Mouse (Mus musculus) midbrain, embryonic 12.5 days (tissue): ENCODE measurements around the gene Fam8a1. TPM values are rescaled to one million over a fixed set of nuclear protein-coding genes. Genes with fewer than 3 reads are reported as not detected.

Experiments
- ATAC-seq: fragments of 200-750 bp; cut with Nextera tagmentation; 2 replicates; pipeline ENCODE4 v1.8.0; 2017; ENCODE audit warnings: low read depth, moderate TSS enrichment, moderate library complexity; ENCODE audit not compliant: low FRiP score
- H3K27ac ChIP-seq: fragments of 300-500 bp; sonication (generic); replicated peaks from 2 replicates; pipeline ENCODE4 v1.5.1; 2016; ENCODE audit warnings: mild to moderate bottlenecking
- H3K27me3 ChIP-seq: fragments of 300-500 bp; sonication (generic); 2 replicates; pipeline ENCODE4 v1.6.1; 2016; ENCODE audit warnings: mild to moderate bottlenecking
- H3K36me3 ChIP-seq: fragments of 300-500 bp; sonication (generic); 2 replicates; pipeline ENCODE4 v1.6.1; 2016
- H3K4me1 ChIP-seq: fragments of 300-500 bp; sonication (generic); 2 replicates; pipeline ENCODE4 v1.6.1; 2016
- H3K4me2 ChIP-seq: fragments of 300-500 bp; sonication (generic); replicated peaks from 2 replicates; pipeline ENCODE4 v1.6.1; 2016; ENCODE audit warnings: mild to moderate bottlenecking, moderate library complexity
- H3K4me3 ChIP-seq: fragments of 300-500 bp; sonication (generic); 2 replicates; pipeline ENCODE4 v1.5.1; 2016; ENCODE audit warnings: mild to moderate bottlenecking
- H3K9ac ChIP-seq: fragments of 300-500 bp; sonication (generic); replicated peaks from 2 replicates; pipeline ENCODE4 v1.6.1; 2016; ENCODE audit warnings: mild to moderate bottlenecking, moderate library complexity
- H3K9me3 ChIP-seq: fragments of 300-500 bp; sonication (generic); 2 replicates; pipeline ENCODE4 v1.6.1; 2016; ENCODE audit warnings: mild to moderate bottlenecking
- WGBS: fragments of 180-500 bp; shearing (Covaris S2); methylation state at CpG from one replicate; pipeline ENCODE4 v1.1.7; 2016; 5-methylcytosine and 5-hydroxymethylcytosine counted together
- polyA plus RNA-seq: library from polyadenylated mRNA; unstranded; fragments of >200 nt; fragmentation: Nextera tagmentation; extraction: Ambion mirVana; gene quantifications from 2 replicates; pipeline ENCODE4 v1.2.1, GENCODE M21; 2016

Gene Fam8a1
- polyA plus RNA-seq, 1 experiment from 2014 or later, result 19.9 TPM

DNA sequence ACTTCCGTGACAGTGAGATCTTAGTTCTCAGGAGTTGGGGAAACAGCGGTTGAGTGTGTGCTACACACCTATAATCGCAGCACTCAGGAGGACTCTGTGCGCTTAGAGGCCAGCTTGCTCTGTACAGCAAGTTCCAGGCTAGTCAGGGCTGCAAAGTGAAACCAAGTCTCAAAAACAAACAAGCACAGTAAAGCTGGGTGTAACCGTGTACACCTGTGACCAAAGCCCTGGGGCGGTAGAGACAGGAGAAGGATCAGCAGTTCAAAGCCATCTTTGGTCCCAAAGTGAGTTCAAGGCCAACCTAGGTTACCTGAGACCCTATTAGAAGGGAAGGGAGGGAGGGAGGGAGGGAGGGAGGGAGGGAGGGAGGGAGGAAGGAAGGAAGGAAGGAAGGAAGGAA, 25.1 kb upstream of the Fam8a1 start:
- H3K9ac ChIP-seq, result no peak overlapping the region
- WGBS, result 96% methylated on average over 6 of the region's 6 CpGs
- peaks cover 8% of the 10 kb centered on the region; the same call in 1 of the 2 replicates for H3K9me3 ChIP-seq
- H3K4me2 ChIP-seq, result no peak overlapping the region
- no peaks in the 10 kb centered on the region for H3K27me3 ChIP-seq
- H3K4me3 ChIP-seq, result no peak overlapping the region
- ATAC-seq, result no peak
- H3K4me1 ChIP-seq, result no peaks in the 10 kb centered on the region
- H3K36me3 ChIP-seq, result 0 out of 2 replicates have a peak, but pooled peaks cover 5% of the 10 kb centered on the region
- H3K27ac ChIP-seq, result no peak overlapping the region

DNA sequence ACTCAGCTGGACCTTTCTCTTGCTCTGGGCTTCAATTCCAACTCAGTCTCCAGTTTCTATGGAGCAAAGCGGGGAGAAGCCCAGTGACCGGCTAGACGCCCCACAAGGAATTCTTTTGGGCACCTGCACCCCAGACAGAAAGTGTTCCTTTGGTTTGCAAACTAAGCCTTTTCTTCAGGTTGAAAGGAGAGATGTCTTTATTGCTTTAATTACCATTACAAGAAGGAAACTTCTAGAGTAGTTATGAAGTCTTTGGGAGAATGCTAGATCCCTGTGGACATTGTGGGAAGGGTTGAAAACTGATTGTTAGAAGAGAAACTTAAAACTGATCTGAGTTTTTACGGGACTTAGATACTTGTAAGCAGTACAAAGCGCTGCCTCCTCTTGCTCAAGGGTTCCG, 23.8 kb upstream of the Fam8a1 start:
- 85% methylated on average over 6 of the region's 6 CpGs for WGBS
- H3K9me3 ChIP-seq, result peaks cover 8% of the 10 kb centered on the region; the same call in 1 of the 2 replicates
- no peak overlapping the region for H3K4me3 ChIP-seq
- no peaks in the 10 kb centered on the region for H3K4me1 ChIP-seq
- no peak overlapping the region for H3K4me2 ChIP-seq
- H3K27ac ChIP-seq, result no peak overlapping the region
- 0 out of 2 replicates have a peak, but pooled peaks cover 5% of the 10 kb centered on the region for H3K36me3 ChIP-seq
- no peaks in the 10 kb centered on the region for H3K27me3 ChIP-seq
- H3K9ac ChIP-seq, result no peak overlapping the region
- ATAC-seq, result no peak

DNA sequence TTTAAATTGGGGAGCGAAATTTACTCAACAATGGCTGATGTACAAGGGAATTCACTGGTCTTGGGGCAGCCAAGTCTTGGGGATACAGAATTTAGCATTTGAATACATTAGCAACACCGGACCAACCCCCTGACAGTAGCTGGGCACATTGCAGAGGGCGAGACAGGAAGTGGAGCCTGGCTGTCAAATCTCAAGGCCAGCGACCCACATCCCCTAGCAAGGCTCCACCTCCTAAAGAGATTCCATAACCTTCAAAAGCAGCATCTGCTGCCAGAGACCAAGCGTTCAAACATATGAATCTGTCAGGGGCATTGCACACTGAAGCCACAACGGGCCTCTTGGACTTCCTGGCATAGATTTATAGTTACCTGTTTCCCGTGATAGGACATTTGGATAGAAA, 17.5 kb upstream of the Fam8a1 start:
- no peak overlapping the region for H3K4me3 ChIP-seq
- no peaks in the 10 kb centered on the region for H3K9me3 ChIP-seq
- no peak for ATAC-seq
- H3K36me3 ChIP-seq, result no peaks in the 10 kb centered on the region
- 90% methylated on average over 7 of the region's 7 CpGs for WGBS
- no peak overlapping the region for H3K27ac ChIP-seq
- H3K9ac ChIP-seq, result no peak overlapping the region
- no peaks in the 10 kb centered on the region for H3K4me1 ChIP-seq
- H3K4me2 ChIP-seq, result no peak overlapping the region
- no peaks in the 10 kb centered on the region for H3K27me3 ChIP-seq

DNA sequence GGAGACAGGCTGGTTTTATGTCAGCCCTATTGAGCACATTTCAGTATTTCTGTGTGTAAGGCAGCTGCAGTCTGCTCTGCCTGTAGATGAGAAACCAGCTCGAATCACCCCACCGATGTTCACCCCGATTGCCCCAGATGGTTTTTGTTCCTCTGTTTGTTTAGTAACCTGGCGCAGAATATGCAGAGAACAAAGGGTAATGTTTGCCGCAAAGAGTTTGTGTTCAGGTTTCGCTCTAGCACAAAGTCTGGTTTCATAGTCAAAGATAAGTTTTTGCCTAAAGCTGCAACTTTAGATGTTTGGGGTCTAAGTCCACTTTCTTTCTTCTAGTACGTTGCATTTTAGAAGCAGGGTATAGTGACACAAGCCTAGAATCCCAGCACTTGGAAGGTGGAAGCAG, 16.7 kb upstream of the Fam8a1 start:
- WGBS, result 86% methylated on average over 7 of the region's 7 CpGs
- ATAC-seq, result no peak
- Histone ChIP-seq H3K9ac (no peak overlapping the region), H3K36me3 (no peaks in the 10 kb centered on the region), H3K4me1 (no peaks in the 10 kb centered on the region), H3K4me3 (no peak overlapping the region), H3K27ac (no peak overlapping the region), H3K27me3 (no peaks in the 10 kb centered on the region), H3K9me3 (no peaks in the 10 kb centered on the region), H3K4me2 (no peak overlapping the region)

DNA sequence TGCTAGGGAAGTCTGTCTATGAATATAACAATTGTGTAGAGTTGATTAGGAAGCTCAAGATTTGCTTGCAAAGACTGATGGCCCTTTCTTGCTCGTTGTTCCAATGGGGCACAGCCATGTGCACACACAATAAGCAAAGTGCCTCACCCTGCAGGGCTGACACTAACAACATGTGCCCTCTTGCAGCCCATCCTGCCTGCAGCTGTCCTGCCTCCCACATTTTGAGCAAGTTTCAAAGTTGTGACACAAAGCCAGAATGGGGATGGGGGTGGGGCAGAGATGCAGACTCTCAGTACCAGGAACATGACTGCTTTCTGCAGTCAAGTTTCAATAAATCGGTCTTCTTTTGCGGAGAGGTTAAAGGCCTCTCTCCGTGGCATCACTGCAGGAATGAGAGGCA, 15.7 kb upstream of the Fam8a1 start:
- Histone ChIP-seq H3K9ac (no peak overlapping the region), H3K4me2 (no peak overlapping the region), H3K27me3 (no peaks in the 10 kb centered on the region), H3K4me1 (no peaks in the 10 kb centered on the region), H3K27ac (no peak overlapping the region), H3K36me3 (no peaks in the 10 kb centered on the region), H3K9me3 (no peaks in the 10 kb centered on the region), H3K4me3 (no peak overlapping the region)
- ATAC-seq, result no peak
- 68% methylated on average over 4 of the region's 4 CpGs for WGBS

DNA sequence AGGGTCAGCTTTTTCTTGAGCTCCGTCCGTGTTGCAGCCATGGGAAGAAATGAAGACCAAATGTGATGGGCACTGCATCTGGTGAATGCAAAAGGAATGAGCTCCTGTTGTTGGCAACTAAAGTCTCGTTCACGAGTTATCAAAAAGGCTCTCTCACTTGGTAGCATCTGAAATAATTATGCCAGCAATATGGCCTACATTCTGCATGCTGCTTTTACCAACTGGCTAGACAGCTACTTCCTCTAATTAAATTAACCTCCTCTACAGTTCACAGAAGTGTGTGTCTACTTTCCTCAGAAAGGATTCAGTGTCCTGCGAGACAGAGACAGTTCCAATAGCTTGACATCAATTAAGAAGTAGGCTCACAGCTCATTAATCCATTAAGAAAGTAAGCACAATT, 14.8 kb upstream of the Fam8a1 start:
- no peaks in the 10 kb centered on the region for H3K27me3 ChIP-seq
- WGBS, result 82% methylated on average over 5 of the region's 5 CpGs
- ATAC-seq, result no peak

DNA sequence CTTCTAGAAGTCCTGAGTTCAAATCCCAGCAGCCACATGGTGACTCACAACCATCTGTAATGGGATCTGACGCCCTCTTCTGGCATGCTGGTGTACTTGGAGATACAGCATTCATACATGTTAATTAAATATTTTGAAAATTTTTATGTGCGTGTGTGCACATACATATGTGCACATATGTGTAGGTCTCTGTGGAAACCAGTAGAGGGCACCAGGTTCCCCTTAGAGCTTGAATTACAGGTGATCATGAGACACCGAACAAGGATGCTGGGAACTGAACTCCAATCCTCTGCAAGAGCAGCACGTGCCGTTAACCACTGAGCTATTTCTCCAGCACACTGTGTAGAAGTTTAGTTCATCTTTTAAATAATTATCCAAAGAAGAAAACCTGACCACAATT, 10.1 kb upstream of the Fam8a1 start:
- no peaks in the 10 kb centered on the region for H3K4me1 ChIP-seq
- ATAC-seq, result no peak
- 88% methylated on average over 5 of the region's 5 CpGs for WGBS
- H3K4me3 ChIP-seq, result no peak overlapping the region
- H3K9me3 ChIP-seq, result no peaks in the 10 kb centered on the region
- no peak overlapping the region for H3K27ac ChIP-seq
- no peak overlapping the region for H3K4me2 ChIP-seq
- no peaks in the 10 kb centered on the region for H3K27me3 ChIP-seq
- no peak overlapping the region for H3K9ac ChIP-seq
- no peaks in the 10 kb centered on the region for H3K36me3 ChIP-seq

More for the DNA sequence above, 14.8 kb upstream of the Fam8a1 start:
- no peak overlapping the region for H3K27ac ChIP-seq
- no peaks in the 10 kb centered on the region for H3K9me3 ChIP-seq
- H3K36me3 ChIP-seq, result no peaks in the 10 kb centered on the region
- no peak overlapping the region for H3K4me3 ChIP-seq
- no peak overlapping the region for H3K9ac ChIP-seq
- no peak overlapping the region for H3K4me2 ChIP-seq
- no peaks in the 10 kb centered on the region for H3K4me1 ChIP-seq

DNA sequence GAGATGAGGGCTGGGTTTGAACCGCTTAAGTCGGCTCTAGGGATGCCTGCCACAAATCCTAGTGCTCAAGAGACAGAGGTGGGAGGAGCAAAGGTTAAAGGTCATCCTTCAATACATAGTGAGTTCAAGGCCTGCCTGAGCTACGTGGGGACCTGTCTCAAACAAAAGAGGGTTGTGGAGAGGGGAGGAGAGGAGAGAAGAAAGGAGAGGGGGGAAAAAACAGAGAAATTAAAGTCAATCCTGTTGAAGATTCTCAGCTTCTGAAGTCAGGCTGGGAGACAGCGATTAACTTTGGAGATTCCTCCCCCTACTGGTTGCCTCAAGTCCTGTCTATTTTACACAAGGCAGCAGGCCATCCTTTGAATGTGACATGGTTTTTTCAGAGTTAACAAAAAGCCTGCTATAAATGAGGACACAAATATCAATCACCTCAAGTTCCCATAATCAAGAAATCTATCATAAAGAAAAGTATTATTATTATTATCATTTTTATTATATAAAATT, 5.8 kb upstream of the Fam8a1 start:
- ATAC-seq, result no peak
- no peak overlapping the region for H3K9ac ChIP-seq
- H3K4me1 ChIP-seq, result no peaks in the 10 kb centered on the region
- no peak overlapping the region for H3K4me2 ChIP-seq
- no peaks in the 10 kb centered on the region for H3K9me3 ChIP-seq
- 28% methylated on average over 4 of the region's 4 CpGs for WGBS
- no peak overlapping the region for H3K4me3 ChIP-seq
- H3K36me3 ChIP-seq, result no peaks in the 10 kb centered on the region
- H3K27me3 ChIP-seq, result no peaks in the 10 kb centered on the region
- no peak overlapping the region for H3K27ac ChIP-seq

DNA sequence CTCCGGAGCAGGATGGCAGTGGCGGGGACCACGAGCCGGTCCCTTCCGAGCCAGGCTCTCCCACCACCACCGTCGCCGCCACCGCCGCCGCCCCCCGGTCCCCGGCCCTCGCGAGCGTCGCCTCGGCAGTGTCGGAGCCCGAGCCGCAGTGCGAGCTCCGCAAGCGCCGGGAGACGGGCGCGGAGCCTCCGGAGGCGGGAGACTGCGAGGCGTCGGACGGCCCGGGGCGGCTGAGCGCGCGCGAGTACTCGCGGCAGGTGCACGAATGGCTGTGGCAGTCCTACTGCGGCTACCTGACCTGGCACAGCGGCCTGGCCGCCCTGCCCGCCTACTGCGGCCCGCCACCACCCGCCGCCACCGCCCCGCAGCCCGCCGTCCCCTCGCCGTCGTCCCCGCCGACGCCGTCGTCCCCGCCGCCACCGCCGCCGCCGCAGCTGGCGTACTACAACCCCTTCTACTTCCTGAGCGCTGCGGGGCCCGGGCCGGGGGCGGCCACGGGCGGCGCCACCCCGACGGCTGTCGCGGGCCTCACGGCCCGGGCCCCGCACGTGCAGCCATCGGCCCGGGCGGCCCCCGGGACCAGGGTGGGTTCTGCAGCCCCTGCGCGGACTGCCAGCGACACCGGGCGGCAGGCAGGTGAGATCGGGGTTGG, 424 bp downstream of the Fam8a1 start:
- Histone ChIP-seq H3K27ac (peak overlapping the region; percentile 87), H3K9me3 (no peaks in the 10 kb centered on the region), H3K4me1 (peaks cover 15% of the 10 kb centered on the region), H3K9ac (peak overlapping the region; percentile 93), H3K36me3 (peaks cover 25% of the 10 kb centered on the region), H3K4me3 (peak overlapping the region; percentile 99), H3K4me2 (peak overlapping the region; percentile 89), H3K27me3 (no peaks in the 10 kb centered on the region)
- 2% methylated on average over 65 of the region's 96 CpGs for WGBS
- ATAC-seq, result peak; percentile 63

DNA sequence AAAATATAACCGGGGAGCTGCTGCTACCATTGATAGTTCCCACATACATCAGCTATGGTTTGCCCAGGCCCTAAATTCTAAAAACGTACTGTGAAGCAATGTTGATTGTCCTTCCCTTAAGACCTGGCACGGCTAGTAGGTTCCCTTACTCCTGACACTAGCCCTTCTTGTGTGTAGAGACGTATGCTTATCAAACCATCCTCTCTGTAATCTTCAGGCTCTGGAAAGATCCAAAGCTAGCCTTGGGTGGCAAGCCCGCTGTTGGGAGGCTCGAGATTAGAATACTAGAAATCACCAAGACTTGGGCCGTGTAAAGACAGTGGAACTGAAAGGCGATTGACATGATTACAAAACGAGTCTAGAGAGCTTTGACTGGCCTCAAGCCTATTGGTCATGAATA, 1.2 kb downstream of the Fam8a1 start:
- no peaks in the 10 kb centered on the region for H3K27me3 ChIP-seq
- no peak overlapping the region for H3K27ac ChIP-seq
- no peak for ATAC-seq
- peaks cover 33% of the 10 kb centered on the region for H3K36me3 ChIP-seq
- no peaks in the 10 kb centered on the region for H3K9me3 ChIP-seq
- peaks cover 15% of the 10 kb centered on the region for H3K4me1 ChIP-seq
- peak overlapping the region; percentile 99 for H3K4me3 ChIP-seq
- peak overlapping the region; percentile 89 for H3K4me2 ChIP-seq
- WGBS, result 70% methylated on average over 9 of the region's 9 CpGs
- peak overlapping the region; percentile 93 for H3K9ac ChIP-seq

DNA sequence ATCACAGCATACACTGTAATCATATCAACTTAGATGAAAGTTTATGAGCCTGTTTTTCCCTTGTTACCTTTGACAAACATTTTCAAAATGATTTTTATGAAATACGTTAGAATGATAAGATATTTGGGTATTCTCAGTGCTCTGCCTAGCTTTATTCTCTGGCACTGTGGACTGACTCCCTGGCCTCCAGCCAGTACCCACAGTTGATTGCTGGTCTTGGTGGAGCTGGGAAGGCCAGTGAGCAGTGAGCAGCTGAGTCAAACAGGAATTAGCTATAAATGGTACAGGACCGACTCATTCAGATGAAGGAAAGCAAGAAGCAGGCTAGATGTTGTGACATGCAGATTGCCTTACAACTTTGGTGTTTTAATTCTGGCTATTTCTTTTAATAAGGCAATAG, 5.3 kb downstream of the Fam8a1 start:
- Histone ChIP-seq H3K27me3 (no peaks in the 10 kb centered on the region), H3K36me3 (peaks cover 46% of the 10 kb centered on the region), H3K4me1 (peaks cover 15% of the 10 kb centered on the region), H3K27ac (no peak overlapping the region), H3K9me3 (no peaks in the 10 kb centered on the region), H3K4me3 (no peak overlapping the region), H3K9ac (no peak overlapping the region), H3K4me2 (no peak overlapping the region)
- 85% methylated on average over 2 of the region's 2 CpGs for WGBS
- ATAC-seq, result no peak

DNA sequence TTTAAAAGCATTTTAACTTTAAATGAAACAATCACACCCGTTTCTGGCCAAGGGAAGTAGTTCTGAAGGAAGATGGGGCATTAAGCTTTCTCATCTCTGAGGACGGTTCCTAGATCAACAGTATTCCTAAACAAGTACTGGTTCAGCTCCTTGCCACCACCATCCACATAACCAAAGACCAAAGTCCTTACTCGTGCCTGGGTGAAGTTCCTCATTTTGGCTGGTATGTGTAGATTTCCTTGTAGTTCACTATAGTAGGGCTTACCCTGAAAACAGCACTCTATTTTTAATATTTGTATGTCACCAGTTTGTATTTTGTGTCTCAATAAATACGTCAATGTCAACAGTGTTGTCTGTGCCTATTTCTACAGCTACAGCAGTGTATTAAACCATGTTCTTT, 8.4 kb downstream of the Fam8a1 start:
- Histone ChIP-seq H3K9ac (no peak overlapping the region), H3K27ac (no peak overlapping the region), H3K36me3 (peaks cover 53% of the 10 kb centered on the region), H3K9me3 (no peaks in the 10 kb centered on the region), H3K4me3 (no peak overlapping the region), H3K4me2 (no peak overlapping the region), H3K4me1 (no peaks in the 10 kb centered on the region), H3K27me3 (no peaks in the 10 kb centered on the region)
- WGBS, result 90% methylated on average over 4 of the region's 4 CpGs
- ATAC-seq, result no peak

DNA sequence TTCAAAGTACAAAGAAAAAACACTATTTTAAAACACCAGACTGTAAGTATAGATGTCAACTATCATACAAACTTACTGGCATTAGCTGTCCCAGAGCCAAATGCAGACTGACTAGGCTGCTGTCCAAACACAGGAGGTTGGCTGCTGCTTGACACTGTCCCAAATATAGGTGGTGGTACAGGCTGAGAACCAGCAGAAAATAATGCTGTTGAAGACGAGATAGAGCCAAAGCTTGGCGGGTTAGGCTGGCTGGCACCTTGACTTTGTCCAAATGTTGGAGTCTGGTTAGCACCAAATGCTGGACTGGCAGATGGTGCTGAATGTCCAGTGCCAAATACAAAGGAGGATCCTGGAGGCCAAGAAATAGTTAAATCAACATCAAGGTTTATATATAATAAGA, 13.6 kb downstream of the Fam8a1 start:
- Histone ChIP-seq H3K27me3 (no peaks in the 10 kb centered on the region), H3K36me3 (peaks cover 61% of the 10 kb centered on the region), H3K27ac (no peak overlapping the region), H3K4me1 (no peaks in the 10 kb centered on the region), H3K4me2 (no peak overlapping the region), H3K9ac (no peak overlapping the region), H3K9me3 (no peaks in the 10 kb centered on the region), H3K4me3 (no peak overlapping the region)
- no peak for ATAC-seq
- 89% methylated on average over 2 of the region's 2 CpGs for whole genome bisulfite sequencing
